Mouse (Mus musculus) CH12.LX (cell line): ENCODE results near the gene Rai14. TPM values are rescaled to one million over a fixed set of nuclear protein-coding genes. Genes with fewer than 3 reads are reported as not detected.

Source experiments
- DNase-seq: peaks from one replicate; pipeline ENCODE4 v3.0.0-alpha.2; 2013; ENCODE audit errors: extremely low read depth
- H3K27ac ChIP-seq: 2 replicates; pipeline ENCODE4 v1.5.1; 2012; ENCODE audit warnings: low read depth, mild to moderate bottlenecking, control low read depth, moderate library complexity; ENCODE audit not compliant: insufficient read depth
- H3K27me3 ChIP-seq: replicated peaks from 2 replicates; pipeline ENCODE3; 2012; ENCODE audit warnings: inconsistent platforms
- H3K36me3 ChIP-seq, 2 experiments: replicated peaks in 1 of 2; 2 replicates each; pipeline versions ENCODE3 to v1.6.1; 2012; ENCODE audit warnings: inconsistent platforms in 1 of 2, low read length in 1 of 2, mild to moderate bottlenecking in 1 of 2, mixed read lengths in 1 of 2, moderate library complexity in 1 of 2; ENCODE audit not compliant: control insufficient read depth in 1 of 2, insufficient read depth in 1 of 2
- H3K4me1 ChIP-seq, 2 experiments: 2 replicates each; pipeline ENCODE4 v1.6.1; 2012; ENCODE audit warnings: inconsistent platforms in 1 of 2, moderate library complexity in 1 of 2; ENCODE audit not compliant: insufficient read depth in 2 of 2, control insufficient read depth in 1 of 2
- H3K4me2 ChIP-seq: 2 replicates; pipeline ENCODE4 v1.6.1; 2012; ENCODE audit warnings: low read depth, mild to moderate bottlenecking, control low read depth; ENCODE audit not compliant: poor library complexity, insufficient read depth, severe bottlenecking
- H3K4me3 ChIP-seq, 3 experiments: fragments of 150-350 bp in 1 of 3; sonication (generic) in 1 of 3; replicated peaks in 1 of 3; 2 replicates each; pipeline versions ENCODE3 to v1.5.1; 2011 to 2012; ENCODE audit warnings: low read depth in 2 of 3, low read length in 2 of 3, mild to moderate bottlenecking in 2 of 3, moderate library complexity in 2 of 3, control low read depth in 1 of 3, improper control_type of control experiment in 1 of 3, inconsistent platforms in 1 of 3, mixed read lengths in 1 of 3; ENCODE audit not compliant: poor library complexity in 1 of 3
- H3K79me2 ChIP-seq: replicated peaks from 2 replicates; pipeline ENCODE4 v1.6.1; 2012; ENCODE audit warnings: mild to moderate bottlenecking, moderate library complexity; ENCODE audit not compliant: control insufficient read depth, poor library complexity, insufficient read depth, severe bottlenecking; ENCODE audit errors: extremely low read depth
- H3K9ac ChIP-seq: 2 replicates; pipeline ENCODE4 v1.6.1; 2012; ENCODE audit warnings: low read depth, mild to moderate bottlenecking, control low read depth, moderate library complexity; ENCODE audit not compliant: insufficient read depth
- H3K9me3 ChIP-seq: replicated peaks from 2 replicates; pipeline ENCODE3; 2012; ENCODE audit warnings: low read length, inconsistent platforms, mixed read lengths
- BHLHE40 ChIP-seq: IDR thresholded peaks from 2 replicates; pipeline ENCODE4 v1.6.1; 2011; ENCODE audit warnings: mild to moderate bottlenecking, low read depth, low read length, improper control_type of control experiment
- CHD2 ChIP-seq: IDR thresholded peaks from 2 replicates; pipeline ENCODE4 v1.6.1; 2011; ENCODE audit warnings: low read length, improper control_type of control experiment
- CTCF ChIP-seq, 2 experiments: IDR thresholded peaks in 1 of 2; conservative IDR thresholded peaks in 1 of 2; 2 replicates each; pipeline ENCODE4 v1.5.1; 2011 to 2012; ENCODE audit warnings: low read depth in 2 of 2, low read length in 2 of 2, improper control_type of control experiment in 1 of 2, inconsistent platforms in 1 of 2, mild to moderate bottlenecking in 1 of 2, moderate library complexity in 1 of 2
- E2F4 ChIP-seq: IDR thresholded peaks from 2 replicates; pipeline ENCODE4 v1.6.1; 2011; ENCODE audit warnings: low read depth, low read length, improper control_type of control experiment; ENCODE audit not compliant: insufficient replicate concordance
- ELF1 ChIP-seq: IDR thresholded peaks from 2 replicates; pipeline ENCODE4 v1.6.1; 2014; ENCODE audit warnings: low read depth, mild to moderate bottlenecking, inconsistent platforms, low read length, improper control_type of control experiment
- EP300 ChIP-seq: IDR thresholded peaks from 2 replicates; pipeline ENCODE4 v1.6.1; 2011; ENCODE audit warnings: low read length, improper control_type of control experiment
- ETS1 ChIP-seq: conservative IDR thresholded peaks from 2 replicates; pipeline ENCODE4 v1.6.1; 2012; ENCODE audit warnings: low read depth, mild to moderate bottlenecking, inconsistent platforms, low read length, improper control_type of control experiment, moderate library complexity
- GABPA ChIP-seq: IDR thresholded peaks from 2 replicates; pipeline ENCODE4 v1.6.1; 2012; ENCODE audit warnings: low read depth, low read length, improper control_type of control experiment, inconsistent platforms; ENCODE audit not compliant: insufficient replicate concordance
- IRF4 ChIP-seq: IDR thresholded peaks from 2 replicates; pipeline ENCODE4 v1.6.1; 2014; ENCODE audit warnings: low read depth, mild to moderate bottlenecking, inconsistent platforms, low read length, improper control_type of control experiment
- JUN ChIP-seq: IDR thresholded peaks from 2 replicates; pipeline ENCODE4 v1.6.1; 2011; ENCODE audit warnings: low read depth, mild to moderate bottlenecking, low read length, improper control_type of control experiment, moderate library complexity; ENCODE audit not compliant: insufficient read depth
- JUND ChIP-seq: conservative IDR thresholded peaks from 2 replicates; pipeline ENCODE4 v1.6.1; 2011; ENCODE audit warnings: low read depth, low read length, improper control_type of control experiment
- MAFK ChIP-seq: IDR thresholded peaks from 2 replicates; pipeline ENCODE4 v1.6.1; 2011; ENCODE audit warnings: low read length, improper control_type of control experiment; ENCODE audit not compliant: insufficient replicate concordance
- MAX ChIP-seq: IDR thresholded peaks from 2 replicates; pipeline ENCODE4 v1.6.1; 2011; ENCODE audit warnings: low read length, improper control_type of control experiment
- MAZ ChIP-seq: IDR thresholded peaks from 2 replicates; pipeline ENCODE4 v1.6.1; 2012; ENCODE audit warnings: low read depth, mild to moderate bottlenecking, inconsistent platforms, low read length, improper control_type of control experiment, moderate library complexity
- MEF2A ChIP-seq: IDR thresholded peaks from 2 replicates; pipeline ENCODE4 v1.6.1; 2014; ENCODE audit warnings: low read depth, mild to moderate bottlenecking, inconsistent platforms, low read length, improper control_type of control experiment, borderline replicate concordance
- MXI1 ChIP-seq: IDR thresholded peaks from 2 replicates; pipeline ENCODE4 v1.6.1; 2011; ENCODE audit warnings: mild to moderate bottlenecking, low read depth, low read length, improper control_type of control experiment
- MYC ChIP-seq: IDR thresholded peaks from 2 replicates; pipeline ENCODE4 v1.6.1; 2011; ENCODE audit warnings: low read depth, mild to moderate bottlenecking, improper control_type of control experiment, low read length
- NELFE ChIP-seq: IDR thresholded peaks from 2 replicates; pipeline ENCODE4 v1.6.1; 2011; ENCODE audit warnings: low read depth, low read length, improper control_type of control experiment
- NRF1 ChIP-seq: IDR thresholded peaks from 2 replicates; pipeline ENCODE4 v1.6.1; 2014; ENCODE audit warnings: low read depth, mild to moderate bottlenecking, inconsistent platforms, low read length, improper control_type of control experiment, moderate library complexity
- POLR2AphosphoS2 ChIP-seq: IDR thresholded peaks from 2 replicates; pipeline ENCODE4 v1.6.1; 2011; ENCODE audit warnings: low read depth, low read length, improper control_type of control experiment
- RAD21 ChIP-seq: IDR thresholded peaks from 2 replicates; pipeline ENCODE4 v1.6.1; 2011; ENCODE audit warnings: low read depth, mild to moderate bottlenecking, low read length, improper control_type of control experiment, moderate library complexity
- SIN3A ChIP-seq: IDR thresholded peaks from 2 replicates; pipeline ENCODE4 v1.6.1; 2012; ENCODE audit warnings: low read length, improper control_type of control experiment, inconsistent platforms
- SMC3 ChIP-seq: IDR thresholded peaks from 2 replicates; pipeline ENCODE4 v1.6.1; 2011; ENCODE audit warnings: low read depth, low read length, improper control_type of control experiment
- dilution Hi-C: fragments of 300-500 bp; cut with MboI; formaldehyde crosslinking; loops from 2 replicates; pipeline ENCODE4 v1.14.3; 2020; ENCODE audit warnings: low sequenced_read_pairs; ENCODE audit not compliant: extremely low pct_unique_long_range_greater_than_20kb, extremely low pct_ligation_motif_present
- in situ Hi-C: fragments of 300-500 bp; cut with MboI; formaldehyde crosslinking; loops from 3 replicates; pipeline ENCODE4 v1.14.3; 2019; ENCODE audit warnings: low sequenced_read_pairs, low pct_ligation_motif_present, low pct_unique_long_range_greater_than_20kb, mixed read lengths
- polyA plus RNA-seq: library from polyadenylated mRNA; unstranded; fragments of >175 nt; gene quantifications from 2 replicates; pipeline ENCODE4 v1.2.1, GENCODE M21; 2012; ENCODE audit warnings: low read depth; ENCODE audit not compliant: insufficient read length
- total RNA-seq, 2 experiments: library from RNA; depleted of rRNA; stranded (reverse); fragments of 300-350 nt in 1 of 2; fragments of >200 nt in 1 of 2; gene quantifications; 2 replicates each; pipeline ENCODE4 v1.2.3; 2012 to 2014

The Rai14 gene
- total and polyA plus RNA-seq, 3 experiments, result 7.5 to 14.1 (median 9.6) TPM

GRCm38 (mm10) chr15:10599413-10599812 is 115.0 kb downstream of the Rai14 start:
- in situ Hi-C loops (no loop called here), dilution Hi-C loops (no loop called here)
- peaks cover 0 to 12% of the 10 kb centered on the region in 2 experiments for H3K36me3 ChIP-seq
- H3K4me3 ChIP-seq, result no peak overlapping the region
- H3K27ac ChIP-seq, result no peak overlapping the region
- no peaks in the 10 kb centered on the region for H3K27me3 ChIP-seq
- peaks cover 3% of the 10 kb centered on the region for H3K9me3 ChIP-seq
- H3K79me2 ChIP-seq, result no peaks in the 10 kb centered on the region
- DNase-seq, result peak; percentile 95
- TF ChIP-seq RAD21 (no peak), MXI1 (peak; percentile 75; the same call in 1 of the 2 replicates), JUN (peak; percentile 99), MAX (no peak), EP300 (peak; percentile 87), MYC (0 out of 2 replicates have a peak, but pooled peaks have one; percentile 32), GABPA (no peak), JUND (peak; percentile 99), NELFE (no peak), BHLHE40 (no peak), ETS1 (peak; percentile 80), MEF2A (peak; percentile 64), NRF1 (no peak), SIN3A (peak; percentile 49; the same call in 1 of the 2 replicates), SMC3 (no peak), IRF4 (peak; percentile 66; the same call in 1 of the 2 replicates)
- H3K4me1 ChIP-seq, result peaks cover 19 to 43% of the 10 kb centered on the region in 2 experiments
- H3K4me2 ChIP-seq, result peak overlapping the region; percentile 85
- H3K9ac ChIP-seq, result no peak overlapping the region

DNA sequence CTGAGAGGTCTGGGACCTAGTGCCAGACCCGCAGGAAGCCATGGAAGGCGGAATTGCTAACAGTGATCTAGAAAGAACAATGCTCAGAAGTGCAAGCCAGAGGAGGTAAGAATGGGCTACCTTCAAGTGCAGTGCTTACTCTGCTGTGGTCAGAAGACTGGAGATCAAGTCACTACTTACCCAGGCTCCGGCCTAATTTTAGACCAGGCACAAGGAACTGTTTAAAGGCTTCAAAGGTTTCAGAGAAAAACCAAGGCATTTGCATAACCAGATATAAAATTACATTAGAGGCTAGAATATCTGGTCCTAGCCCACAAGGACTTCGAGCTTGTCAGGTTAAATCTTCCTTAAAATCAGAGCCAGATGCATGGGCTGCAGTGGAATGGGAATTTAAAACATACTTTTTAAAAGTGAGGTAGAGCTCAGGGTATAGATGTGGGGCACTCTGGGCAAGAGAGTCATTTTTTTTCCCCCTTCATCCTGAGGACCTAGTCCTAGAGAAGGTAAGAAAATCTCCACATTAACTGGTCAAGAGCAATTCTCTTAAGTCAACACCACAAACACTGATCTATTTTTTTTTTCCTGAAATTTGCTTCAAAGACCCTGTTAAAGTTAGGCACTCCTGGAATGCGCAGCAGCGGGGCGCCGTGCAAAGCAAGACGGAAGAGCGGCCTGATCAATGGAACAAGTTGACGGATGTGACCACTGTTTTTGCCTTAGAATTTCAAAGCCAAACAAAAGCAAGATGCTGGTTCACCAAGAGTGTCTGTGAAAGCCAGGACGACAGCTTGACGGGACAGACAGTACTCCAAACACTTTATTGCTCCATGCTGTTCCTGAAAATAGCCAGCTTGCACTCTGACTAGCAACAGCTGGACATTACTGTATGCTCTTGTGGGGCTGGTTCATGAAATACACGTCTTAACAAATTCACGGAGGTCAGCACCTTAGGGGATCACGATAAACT is 115.9 kb downstream of the Rai14 start:
- H3K4me1 ChIP-seq, result peaks cover 19 to 43% of the 10 kb centered on the region in 2 experiments
- dilution Hi-C loops, result no loop called here
- no peak for TF ChIP-seq POLR2AphosphoS2
- TF ChIP-seq MAFK, result no peak
- no peak for TF ChIP-seq ELF1
- 0 out of 2 replicates have a peak, but pooled peaks have one; percentile 11 for TF ChIP-seq EP300
- peak; percentile 84 for TF ChIP-seq MEF2A
- TF ChIP-seq ETS1, result no peak; the same call in 1 of the 2 replicates
- TF ChIP-seq MAZ, result no peak
- no peak for TF ChIP-seq CTCF (conservative IDR thresholded peaks at IDR 0.05 in 1 of 2, IDR thresholded peaks at IDR 0.05 in 1 of 2; ENCODE audit: low read depth in 2 of 2, low read length in 2 of 2)
- peak; percentile 21; the same call in 1 of the 2 replicates for TF ChIP-seq BHLHE40
- no peak for TF ChIP-seq MXI1
- no peak for TF ChIP-seq E2F4
- TF ChIP-seq CHD2, result no peak
- H3K4me2 ChIP-seq, result peak overlapping the region; percentile 85
- H3K9ac ChIP-seq, result no peak overlapping the region
- in situ Hi-C loops, result no loop called here
- DNase-seq, result peak; percentile 65
- H3K79me2 ChIP-seq, result no peaks in the 10 kb centered on the region
- no peaks in the 10 kb centered on the region for H3K9me3 ChIP-seq
- H3K27me3 ChIP-seq, result no peaks in the 10 kb centered on the region
- no peak overlapping the region for H3K27ac ChIP-seq
- H3K4me3 ChIP-seq, result no peak overlapping the region
- H3K36me3 ChIP-seq, result peaks cover 0 to 11% of the 10 kb centered on the region in 2 experiments
